Mouse (Mus musculus) liver, embryonic 18 days (tissue): ENCODE measurements around the gene Krtap1-3. TPM values are rescaled to one million over a fixed set of nuclear protein-coding genes. Genes with fewer than 3 reads are reported as not detected.

Source experiments
- polyA plus RNA-seq: library from polyadenylated mRNA; depleted of rRNA; stranded (reverse); fragments of >200 nt; gene quantifications from 2 replicates; pipeline ENCODE4 v1.2.3, GENCODE M21; 2012; rRNA removed

Krtap1-3 gene
- not detected in 2 replicates for polyA plus RNA-seq

GRCm38 (mm10) chr11:99590981-99591380 lies at the start of gene Krtap1-3:
Gene Krtap1-3 (minus strand): TSS chr11:99591339.

GRCm38 (mm10) chr11:99634653-99635134 lies 43.6 kb upstream of the Krtap1-3 start, which contains the start of gene Krtap4-2:
Gene Krtap4-2 (minus strand): TSS chr11:99635084.

GRCm38 (mm10) chr11:99628138-99628537 lies 37.0 kb upstream of the Krtap1-3 start, which contains the start of gene Krtap4-1:
Gene Krtap4-1 (minus strand): TSS chr11:99628238.

DNA sequence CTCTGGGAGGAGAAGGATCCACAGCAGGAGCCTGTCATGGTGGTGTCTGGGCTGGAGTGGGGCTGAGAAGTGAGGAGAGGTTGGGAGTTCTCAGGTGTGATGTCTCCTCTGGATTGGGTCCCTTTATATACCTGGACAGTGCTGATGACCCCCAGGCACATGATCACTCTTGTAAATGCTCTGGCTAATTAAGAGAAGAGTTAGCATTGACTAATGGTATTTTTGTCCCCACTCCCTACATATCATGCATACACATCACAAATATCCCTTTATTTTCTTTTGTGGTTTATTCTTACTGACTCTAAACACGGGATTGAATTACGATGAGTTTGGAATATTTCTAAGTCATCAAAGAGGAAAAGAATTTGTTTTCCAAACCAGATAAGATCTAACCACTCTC lies 29.2 kb upstream of the Krtap1-3 start, which contains the start of gene Gm11562:
Gene Gm11562, minus strand, starts transcription at position 101 of the 400 bp plus-strand sequence.

GRCm38 (mm10) chr11:99614796-99615363 lies 23.7 kb upstream of the Krtap1-3 start, which contains the start of gene Krtap2-4:
Gene Krtap2-4 (minus strand): TSS chr11:99614846.

DNA sequence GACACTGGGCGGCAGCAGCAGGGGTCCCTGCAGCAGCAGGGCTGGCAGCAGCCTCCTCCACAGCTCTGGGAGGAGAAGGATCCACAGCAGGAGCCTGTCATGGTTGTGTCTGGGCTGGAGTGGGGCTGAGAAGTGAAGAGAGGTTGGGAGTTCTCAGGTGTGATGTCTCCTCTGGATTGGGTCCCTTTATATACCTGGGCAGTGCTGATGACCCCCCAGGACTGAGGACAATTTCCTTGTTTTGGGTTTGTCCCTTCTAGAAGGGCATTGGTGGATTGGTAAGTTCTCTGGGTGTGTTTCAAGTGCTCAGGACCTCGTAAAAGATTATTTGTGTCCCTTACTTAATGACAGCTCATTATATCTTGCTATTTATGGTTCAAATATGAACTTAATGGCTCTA lies 18.9 kb upstream of the Krtap1-3 start, which contains the start of gene Gm11937:
Gene Gm11937, minus strand, starts transcription at position 101 of the 400 bp plus-strand sequence.

GRCm38 (mm10) chr11:99603208-99603607 lies 12.1 kb upstream of the Krtap1-3 start, which contains the start of gene Gm11938:
Gene Gm11938 (minus strand): TSS chr11:99603308.

GRCm38 (mm10) chr11:99597742-99598141 lies 6.6 kb upstream of the Krtap1-3 start, which contains the start of gene Krtap9-3:
Gene Krtap9-3 (minus strand): TSS chr11:99598105.

DNA sequence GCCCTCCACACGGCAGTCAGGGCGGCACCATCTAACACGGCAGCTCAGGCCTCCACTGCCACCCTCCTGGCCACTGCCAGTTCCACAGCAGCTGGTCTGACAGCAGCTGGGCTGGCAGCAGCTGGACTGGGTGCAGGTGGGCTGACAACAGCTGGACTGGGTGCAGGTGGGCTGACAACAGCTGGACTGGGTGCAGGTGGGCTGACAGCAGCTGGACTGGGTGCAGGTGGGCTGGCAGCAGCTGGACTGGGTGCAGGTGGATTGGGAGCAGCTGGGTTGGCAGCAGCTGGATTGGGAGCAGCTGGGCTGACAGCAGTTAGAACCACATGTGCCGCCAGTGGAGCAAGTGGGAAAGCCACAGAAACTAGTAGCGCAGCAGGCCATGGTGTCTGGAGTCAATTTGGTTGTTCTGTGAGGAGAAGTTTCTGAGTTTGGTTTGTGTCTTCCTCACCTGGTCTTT lies 7.9 kb downstream of the Krtap1-3 start, which contains the start of gene Krtap1-4:
Gene Krtap1-4, minus strand, starts transcription at position 410 of the 460 bp plus-strand sequence.

GRCm38 (mm10) chr11:99580636-99581035 lies 10.5 kb downstream of the Krtap1-3 start, which contains the start of gene Krtap1-5:
Gene Krtap1-5 (minus strand): TSS chr11:99581016.

GRCm38 (mm10) chr11:99566530-99566929 lies 24.6 kb downstream of the Krtap1-3 start, which contains the start of gene Krtap3-1:
Gene Krtap3-1 (minus strand): TSS chr11:99566630.

DNA sequence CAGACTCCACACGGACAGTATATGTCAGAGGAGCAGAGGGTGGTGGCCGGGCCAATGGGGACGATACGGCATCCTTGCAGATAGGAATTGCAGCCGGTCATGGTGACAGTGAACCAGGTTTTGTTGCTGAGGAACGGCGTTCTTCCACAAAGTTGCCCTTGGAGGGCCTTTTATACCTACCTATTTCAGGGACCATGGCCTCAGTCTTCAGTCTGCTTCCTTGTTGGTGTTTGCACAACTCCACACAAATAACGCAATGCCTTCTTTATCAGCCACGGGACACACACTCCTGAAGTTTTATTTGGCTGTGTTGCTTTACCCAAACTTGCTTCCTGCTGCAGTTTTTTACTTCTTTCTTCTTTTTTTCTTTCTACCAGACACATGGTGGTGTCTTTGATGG lies 31.8 kb downstream of the Krtap1-3 start, which contains the start of gene Gm11939:
Gene Gm11939, minus strand, starts transcription at position 101 of the 400 bp plus-strand sequence.

DNA sequence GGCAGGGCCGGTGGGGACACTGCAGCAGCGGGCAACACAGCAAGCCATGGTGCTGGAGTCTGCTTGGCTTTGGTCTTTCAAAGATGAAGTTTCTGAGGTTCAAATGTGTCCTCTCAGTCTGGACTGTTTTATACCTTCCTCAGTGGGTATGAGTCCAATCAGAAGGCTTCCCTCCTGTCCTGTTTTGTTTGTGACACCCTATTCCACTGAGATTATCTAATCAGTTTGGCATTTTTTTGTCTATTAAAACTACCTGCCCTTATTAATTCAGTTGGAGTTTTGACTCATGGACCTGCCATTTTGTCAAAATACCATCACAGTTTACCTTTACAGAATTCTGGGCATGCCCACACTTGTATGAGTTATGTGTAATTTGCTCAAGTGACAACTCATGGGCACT lies 34.4 kb downstream of the Krtap1-3 start, which contains the start of gene Krtap3-2:
Gene Krtap3-2, minus strand, starts transcription at position 101 of the 400 bp plus-strand sequence.

GRCm38 (mm10) chr11:99550765-99551164 lies 40.4 kb downstream of the Krtap1-3 start, which contains the start of gene Krtap3-3:
Gene Krtap3-3 (minus strand): TSS chr11:99550865.

Other genes with a start within 250 kb of the Krtap1-3 start
- gene Krt27, start 240.2 kb downstream of the Krtap1-3 start, polyA plus RNA-seq, result not detected in 2 replicates
- not detected in 2 replicates for gene Krt28, start 216.4 kb downstream of the Krtap1-3 start, polyA plus RNA-seq
- gene Krt10, start 202.0 kb downstream of the Krtap1-3 start, polyA plus RNA-seq, result 1.5 and 1.7 TPM in 2 replicates
- gene Krt12, start 169.1 kb downstream of the Krtap1-3 start, polyA plus RNA-seq, result 0.05 TPM in 1 of 2 replicates, not detected in the other
- gene Krt20, start 153.2 kb downstream of the Krtap1-3 start, polyA plus RNA-seq, result 12.1 and 18.7 TPM in 2 replicates
- gene Krt23, start 98.2 kb downstream of the Krtap1-3 start, polyA plus RNA-seq, result 4.7 and 5.5 TPM in 2 replicates
- not detected in 2 replicates for gene Krt39, start 70.0 kb downstream of the Krtap1-3 start, polyA plus RNA-seq
- not detected in 2 replicates for gene Krt40, start 48.2 kb downstream of the Krtap1-3 start, polyA plus RNA-seq
- gene Krtap3-3, start 40.5 kb downstream of the Krtap1-3 start, polyA plus RNA-seq, result not detected in 2 replicates
- gene Krtap3-2, start 34.5 kb downstream of the Krtap1-3 start, polyA plus RNA-seq, result not detected in 2 replicates
- gene Gm11939, start 31.9 kb downstream of the Krtap1-3 start, polyA plus RNA-seq, result not detected in 2 replicates
- not detected in 2 replicates for gene Krtap3-1, start 24.7 kb downstream of the Krtap1-3 start, polyA plus RNA-seq
- gene Krtap1-5, start 10.3 kb downstream of the Krtap1-3 start, polyA plus RNA-seq, result not detected in 2 replicates
- not detected in 2 replicates for gene Krtap1-4, start 7.7 kb downstream of the Krtap1-3 start, polyA plus RNA-seq
- gene Krtap9-3, start 6.8 kb upstream of the Krtap1-3 start, polyA plus RNA-seq, result not detected in 2 replicates
- gene Gm11938, start 12.0 kb upstream of the Krtap1-3 start, polyA plus RNA-seq, result not detected in 2 replicates
- not detected in 2 replicates for gene Gm11937, start 18.9 kb upstream of the Krtap1-3 start, polyA plus RNA-seq
- not detected in 2 replicates for gene Krtap2-4, start 23.5 kb upstream of the Krtap1-3 start, polyA plus RNA-seq
- gene Gm11562, start 29.1 kb upstream of the Krtap1-3 start, polyA plus RNA-seq, result not detected in 2 replicates
- gene Krtap4-1, start 36.9 kb upstream of the Krtap1-3 start, polyA plus RNA-seq, result not detected in 2 replicates
- not detected in 2 replicates for gene Krtap4-2, start 43.7 kb upstream of the Krtap1-3 start, polyA plus RNA-seq
- not detected in 2 replicates for gene Krtap4-7, start 52.8 kb upstream of the Krtap1-3 start, polyA plus RNA-seq
- gene Gm11555, start 58.9 kb upstream of the Krtap1-3 start, polyA plus RNA-seq, result not detected in 2 replicates
- not detected in 2 replicates for gene Gm11563, start 67.6 kb upstream of the Krtap1-3 start, polyA plus RNA-seq
- gene Krtap4-6, start 74.6 kb upstream of the Krtap1-3 start, polyA plus RNA-seq, result not detected in 2 replicates
- not detected in 2 replicates for gene Gm14190, start 99.4 kb upstream of the Krtap1-3 start, polyA plus RNA-seq
- gene Gm14180, start 143.0 kb upstream of the Krtap1-3 start, polyA plus RNA-seq, result not detected in 2 replicates
- gene Gm11595, start 181.6 kb upstream of the Krtap1-3 start, polyA plus RNA-seq, result not detected in 2 replicates
- gene Krtap4-8, start 189.4 kb upstream of the Krtap1-3 start, polyA plus RNA-seq, result not detected in 2 replicates
- not detected in 2 replicates for gene Krtap4-9, start 193.9 kb upstream of the Krtap1-3 start, polyA plus RNA-seq
- not detected in 2 replicates for gene Gm11596, start 202.1 kb upstream of the Krtap1-3 start, polyA plus RNA-seq
- not detected in 2 replicates for gene Gm11569, start 207.6 kb upstream of the Krtap1-3 start, polyA plus RNA-seq
- not detected in 2 replicates for gene Gm11554, start 213.1 kb upstream of the Krtap1-3 start, polyA plus RNA-seq
- not detected in 2 replicates for gene Krtap4-13, start 218.6 kb upstream of the Krtap1-3 start, polyA plus RNA-seq
- gene Gm11564, start 224.3 kb upstream of the Krtap1-3 start, polyA plus RNA-seq, result not detected in 2 replicates
- not detected in 2 replicates for gene 2300003K06Rik, start 246.7 kb upstream of the Krtap1-3 start, polyA plus RNA-seq